Mouse (Mus musculus): ENCODE measurements around the gene Ampd2. TPM values are rescaled to one million over a fixed set of nuclear protein-coding genes. Genes with fewer than 3 reads are reported as not detected.

The Ampd2 gene
- total and polyA plus RNA-seq, 3 experiments: 54.9 to 201 TPM; not detected in 1

- no peaks in the 10 kb centered on the region for H3K9me3 ChIP-seq (replicated peaks; ENCODE audit: insufficient read depth, low read length)
- peaks cover 7 to 25% of the 10 kb centered on the region in 2 experiments for H3K36me3 ChIP-seq (ENCODE audit: control insufficient read depth in 1 of 2, insufficient read depth in 2 of 2, low read length in 2 of 2)
- H3K9ac ChIP-seq (ENCODE audit: control insufficient read depth, low read depth, low read length, poor library complexity, severe bottlenecking): no peak overlapping the region
- H3K4me1 ChIP-seq (ENCODE audit: control insufficient read depth in 1 of 2, insufficient read depth in 2 of 2, low read length in 2 of 2): peaks cover 17 to 19% of the 10 kb centered on the region in 2 experiments
- TF ChIP-seq MYC (IDR thresholded peaks at IDR 0.05; ENCODE audit: low read depth, low read length): no peak
- TF ChIP-seq USF1 (IDR thresholded peaks at IDR 0.05; ENCODE audit: low read depth, low read length): no peak
- no peak for TF ChIP-seq E2F4 (IDR thresholded peaks at IDR 0.05; ENCODE audit: borderline replicate concordance, low read depth, low read length)
- TF ChIP-seq TBP (IDR thresholded peaks at IDR 0.05; ENCODE audit: low read depth, low read length): no peak
- TF ChIP-seq NRF1 (IDR thresholded peaks at IDR 0.05; ENCODE audit: insufficient read depth, low read depth, low read length, poor library complexity, severe bottlenecking): no peak
- TF ChIP-seq MAZ (IDR thresholded peaks at IDR 0.05; ENCODE audit: low read depth, low read length): no peak
- TF ChIP-seq RAD21 (IDR thresholded peaks at IDR 0.05; ENCODE audit: low read depth, low read length): no peak
- no peak for TF ChIP-seq KAT2A (conservative IDR thresholded peaks at IDR 0.05; ENCODE audit: low read depth, low read length)
- no peak for TF ChIP-seq SIN3A (IDR thresholded peaks at IDR 0.05; ENCODE audit: low read length)
- no peak for TF ChIP-seq POLR2AphosphoS2 (IDR thresholded peaks at IDR 0.05; ENCODE audit: low read length)
- TF ChIP-seq ETS1 (IDR thresholded peaks at IDR 0.05; ENCODE audit: low read depth, low read length): no peak
- no peak for TF ChIP-seq TCF12 (IDR thresholded peaks at IDR 0.05; ENCODE audit: low read depth, low read length)
- no peak for TF ChIP-seq CTCF (IDR thresholded peaks at IDR 0.05 in 2 of 3, conservative IDR thresholded peaks at IDR 0.05 in 1 of 3; ENCODE audit: control insufficient read depth in 1 of 3, insufficient read depth in 1 of 3, low read depth in 2 of 3, low read length in 3 of 3, poor library complexity in 1 of 3, severe bottlenecking in 1 of 3)
- H3K4me3 ChIP-seq (ENCODE audit: control insufficient read depth in 1 of 2, insufficient read depth in 1 of 2, low read depth in 2 of 2, low read length in 2 of 2): no peak overlapping the region
- H3K27me3 ChIP-seq (ENCODE audit: control insufficient read depth in 1 of 2, insufficient read depth in 2 of 2, low read length in 2 of 2): no peaks in the 10 kb centered on the region
- no peak for DNase-seq (ENCODE audit: low read depth, low spot score)
- no peaks in the 10 kb centered on the region for H3K79me2 ChIP-seq (ENCODE audit: control insufficient read depth, insufficient read depth, low read length, poor library complexity)
- H3K27ac ChIP-seq (ENCODE audit: control insufficient read depth, low read depth, low read length): no peak overlapping the region
Measured at GRCm38 (mm10) chr3:108102075-108102474, 15.6 kb upstream of the Ampd2 start.

- Histone ChIP-seq H3K36me3 (ENCODE audit: control insufficient read depth in 1 of 2, insufficient read depth in 2 of 2, low read length in 2 of 2) (peaks cover 2 to 27% of the 10 kb centered on the region in 2 experiments; a peak in 3 of 4 replicates), H3K9me3 (replicated peaks; ENCODE audit: insufficient read depth, low read length) (no peaks in the 10 kb centered on the region), H3K27me3 (ENCODE audit: control insufficient read depth in 1 of 2, insufficient read depth in 2 of 2, low read length in 2 of 2) (no peaks in the 10 kb centered on the region), H3K4me1 (ENCODE audit: control insufficient read depth in 1 of 2, insufficient read depth in 2 of 2, low read length in 2 of 2) (peaks cover 20% of the 10 kb centered on the region in 2 experiments), H3K4me3 (ENCODE audit: control insufficient read depth in 1 of 2, insufficient read depth in 1 of 2, low read depth in 2 of 2, low read length in 2 of 2) (no peak overlapping the region), H3K9ac (ENCODE audit: control insufficient read depth, low read depth, low read length, poor library complexity, severe bottlenecking) (no peak overlapping the region), H3K79me2 (ENCODE audit: control insufficient read depth, insufficient read depth, low read length, poor library complexity) (no peaks in the 10 kb centered on the region), H3K27ac (ENCODE audit: control insufficient read depth, low read depth, low read length) (no peak overlapping the region)
- TF ChIP-seq TBP (IDR thresholded peaks at IDR 0.05; ENCODE audit: low read depth, low read length) (no peak), CHD2 (IDR thresholded peaks at IDR 0.05; ENCODE audit: low read length) (no peak), EP300 (IDR thresholded peaks at IDR 0.05; ENCODE audit: low read depth in 1 of 2, low read length in 2 of 2) (no peak), POLR2AphosphoS2 (IDR thresholded peaks at IDR 0.05; ENCODE audit: low read length) (no peak), KAT2A (conservative IDR thresholded peaks at IDR 0.05; ENCODE audit: low read depth, low read length) (no peak), TCF12 (IDR thresholded peaks at IDR 0.05; ENCODE audit: low read depth, low read length) (no peak), MXI1 (IDR thresholded peaks at IDR 0.05; ENCODE audit: low read depth, low read length) (no peak), MAX (IDR thresholded peaks at IDR 0.05; ENCODE audit: low read length) (no peak), ZC3H11A (IDR thresholded peaks at IDR 0.05; ENCODE audit: low read depth, low read length) (no peak), GATA1 (IDR thresholded peaks at IDR 0.05; ENCODE audit: low read depth, low read length) (no peak), USF2 (IDR thresholded peaks at IDR 0.05; ENCODE audit: borderline replicate concordance in 1 of 2, insufficient read depth in 1 of 2, low read depth in 1 of 2, low read length in 2 of 2) (no peak), NELFE (IDR thresholded peaks at IDR 0.05; ENCODE audit: low read depth, low read length) (no peak)
- no peak for DNase-seq (ENCODE audit: low read depth, low spot score)
Measured at GRCm38 (mm10) chr3:108101594-108101993, 15.1 kb upstream of the Ampd2 start.
